Mouse (Mus musculus): ENCODE measurements around the gene Tusc2.

GRCm38 (mm10) chr9:107522400-107522711 is 40.7 kb upstream of the Tusc2 start:
- TF ChIP-seq CTCF (IDR thresholded peaks at IDR 0.05; ENCODE audit: extremely low read depth, insufficient read depth, insufficient read length, insufficient replicate concordance), result no peak
- TF ChIP-seq POLR2A (IDR thresholded peaks at IDR 0.05; ENCODE audit: low read depth, low read length), result no peak

Measured in spleen, adult 2 months (tissue).